Comparison of ENCODE assay signal across 8 mouse cellular contexts in the genomic region with DNA sequence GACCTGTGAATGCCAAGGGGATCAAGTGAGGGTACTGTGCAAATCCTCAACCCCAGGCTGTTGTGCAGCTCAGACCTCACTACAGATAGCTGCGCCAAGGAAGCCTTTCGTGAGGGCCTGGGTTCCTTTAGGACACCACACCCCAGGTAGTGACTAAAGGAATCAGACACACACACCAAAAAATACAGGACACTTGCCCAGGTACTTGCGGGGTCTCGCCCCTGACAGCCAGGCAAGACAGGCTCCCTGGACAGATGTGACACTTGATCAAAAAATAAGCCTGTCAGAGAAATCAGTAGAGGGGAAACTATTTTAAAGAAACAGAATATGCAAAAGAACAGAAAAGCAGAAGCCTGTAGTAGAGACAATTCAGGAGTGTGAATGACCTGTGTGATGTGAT. TPM values are rescaled to one million over a fixed set of nuclear protein-coding genes. Genes with fewer than 3 reads are reported as not detected.
DNase-seq lines count a peak whose midpoint lies in the region; ATAC-seq and TF ChIP-seq lines count a peak whose summit lies in the region.

No protein-coding gene starts in this region.

- no peak for TF ChIP-seq CTCF in lung, embryonic 14.5 days (IDR thresholded peaks at IDR 0.05; ENCODE audit: low read depth)

- H3K9ac ChIP-seq in lung, embryonic 14.5 days: peak overlapping the region; percentile 70
- H3K9ac ChIP-seq in limb, embryonic 12.5 days (replicated peaks): peak overlapping the region; percentile 75
- H3K9ac ChIP-seq in neural tube, embryonic 14.5 days (replicated peaks; ENCODE audit: low read depth, low read length): peak overlapping the region; percentile 51; the same call in 1 of the 2 replicates

- H3K9me3 ChIP-seq in lung, embryonic 14.5 days (ENCODE audit: low read depth, low read length): no peaks in the 10 kb centered on the region
- H3K9me3 ChIP-seq in forebrain, embryonic 10.5 days: no peaks in the 10 kb centered on the region
- no peaks in the 10 kb centered on the region for H3K9me3 ChIP-seq in limb, embryonic 12.5 days
- H3K9me3 ChIP-seq in neural tube, embryonic 14.5 days (ENCODE audit: control insufficient read depth, low read length): no peaks in the 10 kb centered on the region

- peak overlapping the region; percentile 65 for H3K4me3 ChIP-seq in lung, embryonic 14.5 days (ENCODE audit: low read depth, low read length)
- H3K4me3 ChIP-seq in forebrain, embryonic 10.5 days: peak overlapping the region; percentile 78
- peak overlapping the region; percentile 72 for H3K4me3 ChIP-seq in limb, embryonic 12.5 days (replicated peaks)
- H3K4me3 ChIP-seq in neural tube, embryonic 14.5 days (ENCODE audit: low read depth, low read length): no peak overlapping the region

- 80% methylated on average over 4 of the region's 4 CpGs for WGBS in lung, embryonic 14.5 days
- WGBS in forebrain, embryonic 10.5 days: 88% methylated on average over 4 of the region's 4 CpGs
- WGBS in limb, embryonic 12.5 days: 84% methylated on average over 4 of the region's 4 CpGs
- 81% methylated on average over 4 of the region's 4 CpGs for WGBS in neural tube, embryonic 14.5 days

- no peak for ATAC-seq in lung, embryonic 14.5 days (ENCODE audit: insufficient read depth)
- ATAC-seq in limb, embryonic 12.5 days (ENCODE audit: insufficient number of reproducible peaks, insufficient read depth, low FRiP score, low TSS enrichment, low read depth): no peak
- no peak for ATAC-seq in neural tube, embryonic 14.5 days (ENCODE audit: low read depth)
- no peak for ATAC-seq in erythroid progenitor cell, adult 5-6 weeks (replicated peaks; ENCODE audit: low FRiP score, poor library complexity, severe bottlenecking)
- ATAC-seq in CD4-positive, CD25-positive, alpha-beta regulatory T cell, adult 4 months: no peak

- peaks cover 8% of the 10 kb centered on the region for H3K4me1 ChIP-seq in lung, embryonic 14.5 days (ENCODE audit: insufficient read depth)
- H3K4me1 ChIP-seq in forebrain, embryonic 10.5 days: peaks cover 48% of the 10 kb centered on the region
- H3K4me1 ChIP-seq in limb, embryonic 12.5 days (replicated peaks): peaks cover 35% of the 10 kb centered on the region
- peaks cover 18% of the 10 kb centered on the region; the same call in 1 of the 2 replicates for H3K4me1 ChIP-seq in neural tube, embryonic 14.5 days (ENCODE audit: control insufficient read depth, insufficient read depth, low read length)

- peak overlapping the region; percentile 90 for H3K4me2 ChIP-seq in lung, embryonic 14.5 days
- peak overlapping the region; percentile 90 for H3K4me2 ChIP-seq in limb, embryonic 12.5 days
- peak overlapping the region; percentile 70; the same call in 1 of the 2 replicates for H3K4me2 ChIP-seq in neural tube, embryonic 14.5 days (ENCODE audit: low read depth, low read length)

- H3K27me3 ChIP-seq in lung, embryonic 14.5 days (ENCODE audit: insufficient read depth, low read length): no peaks in the 10 kb centered on the region
- H3K27me3 ChIP-seq in forebrain, embryonic 10.5 days (ENCODE audit: poor library complexity, severe bottlenecking): peaks cover 17% of the 10 kb centered on the region
- no peaks in the 10 kb centered on the region for H3K27me3 ChIP-seq in limb, embryonic 12.5 days
- H3K27me3 ChIP-seq in neural tube, embryonic 14.5 days (ENCODE audit: control insufficient read depth, insufficient read depth, low read length): no peaks in the 10 kb centered on the region

- peaks cover 35% of the 10 kb centered on the region for H3K36me3 ChIP-seq in lung, embryonic 14.5 days (ENCODE audit: insufficient read depth)
- H3K36me3 ChIP-seq in forebrain, embryonic 10.5 days (replicated peaks): peaks cover 36% of the 10 kb centered on the region
- H3K36me3 ChIP-seq in limb, embryonic 12.5 days: peaks cover 29% of the 10 kb centered on the region
- peaks cover 21% of the 10 kb centered on the region for H3K36me3 ChIP-seq in neural tube, embryonic 14.5 days (ENCODE audit: control insufficient read depth, insufficient read depth, low read length)

- no peak overlapping the region for H3K27ac ChIP-seq in lung, embryonic 14.5 days (ENCODE audit: low read depth)
- H3K27ac ChIP-seq in forebrain, embryonic 10.5 days: peak overlapping the region; percentile 97; the same call in 1 of the 2 replicates
- H3K27ac ChIP-seq in limb, embryonic 12.5 days: no peak overlapping the region
- H3K27ac ChIP-seq in neural tube, embryonic 14.5 days (ENCODE audit: low read depth, low read length): no peak overlapping the region

- no peak for DNase-seq in lung, embryonic 14.5 days
- DNase-seq in lung, postnatal 25 days (ENCODE audit: low spot score): no peak
- DNase-seq in forebrain, embryonic 10.5 days (ENCODE audit: extremely low spot score, low spot score): no peak
- no peak for DNase-seq in thymus, postnatal 0 days (ENCODE audit: low spot score)

RNA-seq across cellular contexts. Expression of a gene that starts 1.0 kb away (rescaled TPM):
- polyA plus RNA-seq in lung, embryonic 14.5 days (2014; fragmentation: Nextera tagmentation; extraction: Ambion mirVana): 45.6 and 46.2 TPM in 2 replicates
- 23.0 and 28.5 TPM in 2 replicates for polyA plus RNA-seq in forebrain, embryonic 10.5 days (2016; fragmentation: Nextera tagmentation; extraction: Ambion mirVana)
- polyA plus RNA-seq in limb, embryonic 12.5 days (2016; fragmentation: Nextera tagmentation; extraction: Ambion mirVana): 33.7 and 34.9 TPM in 2 replicates
- 5.7 and 5.9 TPM in 2 replicates for polyA plus RNA-seq in neural tube, embryonic 14.5 days (2014; fragmentation: Nextera tagmentation; extraction: Ambion mirVana)
- 57.9 and 66.6 TPM in 2 replicates for polyA plus RNA-seq in thymus, postnatal 0 days (2015; fragmentation: Nextera tagmentation; extraction: Ambion mirVana)
- 293 and 332 TPM in 2 replicates for total RNA-seq in erythroid progenitor cell, adult 5-6 weeks (2015; ENCODE audit: low replicate concordance)
- 162 and 195 TPM in 2 replicates for total RNA-seq in erythroid progenitor cell, adult 5-6 weeks (2017; ENCODE audit: low replicate concordance)
- 1 to 10 TPM; 3.4 to 6.1 TPM for polyA plus RNA-seq in CD4-positive, CD25-positive, alpha-beta regulatory T cell, adult 4 months (2017; shearing (Covaris generic))

RNA-seq across cellular contexts. Expression of a gene that starts 6.9 kb away (rescaled TPM):
- polyA plus RNA-seq in lung, embryonic 14.5 days (2014; fragmentation: Nextera tagmentation; extraction: Ambion mirVana): 74.1 and 80.9 TPM in 2 replicates
- polyA plus RNA-seq in forebrain, embryonic 10.5 days (2016; fragmentation: Nextera tagmentation; extraction: Ambion mirVana): 67.1 and 76.5 TPM in 2 replicates
- 108 and 109 TPM in 2 replicates for polyA plus RNA-seq in limb, embryonic 12.5 days (2016; fragmentation: Nextera tagmentation; extraction: Ambion mirVana)
- 99.0 and 101 TPM in 2 replicates for polyA plus RNA-seq in neural tube, embryonic 14.5 days (2014; fragmentation: Nextera tagmentation; extraction: Ambion mirVana)
- polyA plus RNA-seq in thymus, postnatal 0 days (2015; fragmentation: Nextera tagmentation; extraction: Ambion mirVana): 99.1 and 105 TPM in 2 replicates
- 83.3 and 153 TPM in 2 replicates for total RNA-seq in erythroid progenitor cell, adult 5-6 weeks (2015; ENCODE audit: low replicate concordance)
- total RNA-seq in erythroid progenitor cell, adult 5-6 weeks (2017; ENCODE audit: low replicate concordance): 19.8 and 40.4 TPM in 2 replicates
- polyA plus RNA-seq in CD4-positive, CD25-positive, alpha-beta regulatory T cell, adult 4 months (2017; shearing (Covaris generic)): 10 to 100 TPM in 1 of 2 experiments, 1 to 10 TPM in 1; 7.1 to 14.0 TPM

RNA-seq across cellular contexts. Expression of a gene that starts 8.3 kb away (rescaled TPM):
- polyA plus RNA-seq in lung, embryonic 14.5 days (2014; fragmentation: Nextera tagmentation; extraction: Ambion mirVana): 546 and 576 TPM in 2 replicates
- polyA plus RNA-seq in forebrain, embryonic 10.5 days (2016; fragmentation: Nextera tagmentation; extraction: Ambion mirVana): 502 and 512 TPM in 2 replicates
- polyA plus RNA-seq in limb, embryonic 12.5 days (2016; fragmentation: Nextera tagmentation; extraction: Ambion mirVana): 361 and 370 TPM in 2 replicates
- 316 and 329 TPM in 2 replicates for polyA plus RNA-seq in neural tube, embryonic 14.5 days (2014; fragmentation: Nextera tagmentation; extraction: Ambion mirVana)
- polyA plus RNA-seq in thymus, postnatal 0 days (2015; fragmentation: Nextera tagmentation; extraction: Ambion mirVana): 434 and 456 TPM in 2 replicates
- total RNA-seq in erythroid progenitor cell, adult 5-6 weeks (2015; ENCODE audit: low replicate concordance): 81.3 and 131 TPM in 2 replicates
- 30.9 and 39.1 TPM in 2 replicates for total RNA-seq in erythroid progenitor cell, adult 5-6 weeks (2017; ENCODE audit: low replicate concordance)
- 100 to 1,000 TPM; 207 to 213 TPM for polyA plus RNA-seq in CD4-positive, CD25-positive, alpha-beta regulatory T cell, adult 4 months (2017; shearing (Covaris generic))

RNA-seq across cellular contexts. Expression of a gene that starts 33.9 kb away (rescaled TPM):
- 105 and 106 TPM in 2 replicates for polyA plus RNA-seq in lung, embryonic 14.5 days (2014; fragmentation: Nextera tagmentation; extraction: Ambion mirVana)
- polyA plus RNA-seq in forebrain, embryonic 10.5 days (2016; fragmentation: Nextera tagmentation; extraction: Ambion mirVana): 97.8 and 100 TPM in 2 replicates
- 92.9 and 99.8 TPM in 2 replicates for polyA plus RNA-seq in limb, embryonic 12.5 days (2016; fragmentation: Nextera tagmentation; extraction: Ambion mirVana)
- polyA plus RNA-seq in neural tube, embryonic 14.5 days (2014; fragmentation: Nextera tagmentation; extraction: Ambion mirVana): 36.5 and 49.9 TPM in 2 replicates
- polyA plus RNA-seq in thymus, postnatal 0 days (2015; fragmentation: Nextera tagmentation; extraction: Ambion mirVana): 94.2 and 97.1 TPM in 2 replicates
- 45.7 and 55.1 TPM in 2 replicates for total RNA-seq in erythroid progenitor cell, adult 5-6 weeks (2015; ENCODE audit: low replicate concordance)
- total RNA-seq in erythroid progenitor cell, adult 5-6 weeks (2017; ENCODE audit: low replicate concordance): 56.6 and 75.6 TPM in 2 replicates
- 10 to 100 TPM; 59.0 to 66.4 TPM for polyA plus RNA-seq in CD4-positive, CD25-positive, alpha-beta regulatory T cell, adult 4 months (2017; shearing (Covaris generic))

RNA-seq across cellular contexts. Expression of a gene that starts 40.9 kb away (rescaled TPM):
- polyA plus RNA-seq in lung, embryonic 14.5 days (2014; fragmentation: Nextera tagmentation; extraction: Ambion mirVana): 0.69 and 1.0 TPM in 2 replicates
- polyA plus RNA-seq in forebrain, embryonic 10.5 days (2016; fragmentation: Nextera tagmentation; extraction: Ambion mirVana): 0.34 and 0.58 TPM in 2 replicates
- 0.82 and 1.2 TPM in 2 replicates for polyA plus RNA-seq in limb, embryonic 12.5 days (2016; fragmentation: Nextera tagmentation; extraction: Ambion mirVana)
- polyA plus RNA-seq in neural tube, embryonic 14.5 days (2014; fragmentation: Nextera tagmentation; extraction: Ambion mirVana): 0.11 and 0.32 TPM in 2 replicates
- 53.6 and 62.3 TPM in 2 replicates for polyA plus RNA-seq in thymus, postnatal 0 days (2015; fragmentation: Nextera tagmentation; extraction: Ambion mirVana)
- 9.0 and 14.7 TPM in 2 replicates for total RNA-seq in erythroid progenitor cell, adult 5-6 weeks (2015; ENCODE audit: low replicate concordance)
- 4.2 and 7.9 TPM in 2 replicates for total RNA-seq in erythroid progenitor cell, adult 5-6 weeks (2017; ENCODE audit: low replicate concordance)
- polyA plus RNA-seq in CD4-positive, CD25-positive, alpha-beta regulatory T cell, adult 4 months (2017; shearing (Covaris generic)): 10 to 100 TPM; 71.0 to 88.5 TPM
